Mouse (Mus musculus): ENCODE measurements around the gene Gjc3. TPM values are rescaled to one million over a fixed set of nuclear protein-coding genes. Genes with fewer than 3 reads are reported as not detected.
A peak's percentile ranks its signal among the peaks of the same experiment; 100 is the strongest.
"Not testable (repeated sequence)": the region's sequence is repeated elsewhere in the genome, so short reads cannot be mapped to it uniquely, and the experiment has no call there.

Gene Gjc3
- under 1 TPM; 0.26 to 0.42 TPM for total RNA-seq (2021)

DNA sequence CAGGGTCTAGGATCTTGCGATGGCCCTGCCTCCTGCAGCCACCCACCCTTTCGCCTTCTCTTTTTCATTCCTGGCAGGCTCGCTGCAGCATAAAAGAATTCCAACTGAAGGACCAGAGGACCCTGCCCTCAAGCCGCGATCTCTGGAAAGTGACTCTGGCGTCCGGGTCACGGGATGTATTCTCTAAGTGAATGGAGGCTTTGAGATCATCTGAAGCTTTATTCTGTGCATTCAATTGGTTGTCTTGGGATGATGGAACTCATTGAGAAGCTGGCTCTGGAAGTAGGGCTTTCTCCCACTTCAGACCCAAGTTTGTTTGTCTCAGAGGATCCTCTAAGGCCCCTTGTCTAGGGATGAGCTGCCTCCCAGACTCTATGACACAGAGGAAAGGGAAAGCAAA lies at the start of gene Gjc3:
TSS of gene Gjc3 (minus strand) at position 154 of the 400 bp plus-strand sequence.
- intact Hi-C loops (cut with DNase I): no loop called here

DNA sequence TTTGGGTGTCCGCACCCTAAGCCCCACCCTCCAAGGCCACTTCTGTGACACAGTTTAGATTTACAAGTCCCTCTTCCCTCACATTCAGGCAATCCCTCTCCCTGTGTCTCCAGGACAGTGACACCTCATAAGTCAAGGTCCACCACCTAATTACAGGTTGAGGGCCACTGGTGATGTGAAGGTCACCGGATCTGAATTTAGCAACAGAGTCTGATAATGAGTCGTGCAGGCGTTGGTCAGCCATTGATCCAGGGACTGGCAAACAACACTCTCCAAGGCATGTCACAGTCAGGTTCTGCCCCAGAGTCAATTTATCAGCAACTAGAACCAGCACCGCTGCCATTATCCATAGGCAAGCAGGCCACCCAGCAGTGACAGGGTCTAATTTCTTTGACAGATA lies 49.5 kb upstream of the Gjc3 start:
- no peak for DNase-seq (ENCODE audit: low spot score)
- intact Hi-C loops (cut with DNase I): no loop called here

More for the DNA sequence above, at the start of gene Gjc3:
- no peak for DNase-seq (ENCODE audit: low spot score)

DNA sequence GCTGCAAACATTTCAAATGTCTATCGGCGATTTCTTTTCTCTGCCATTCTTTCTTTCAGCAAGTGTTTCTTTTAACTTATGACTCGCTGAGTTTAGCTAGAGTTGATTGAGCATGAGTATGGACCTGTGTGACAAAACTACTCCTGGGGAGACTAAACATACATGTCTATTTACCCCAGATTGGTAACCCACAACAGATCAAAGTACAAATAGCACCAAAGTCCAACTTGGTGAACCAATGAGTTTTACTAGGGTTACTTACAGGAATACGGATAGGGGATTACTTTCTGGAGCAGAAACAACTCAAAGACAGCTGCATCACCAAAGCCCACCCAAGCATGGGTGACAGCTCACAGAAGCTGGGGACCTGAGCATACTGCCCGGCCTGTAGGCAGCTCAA lies 46.5 kb upstream of the Gjc3 start:
- no peak for DNase-seq (ENCODE audit: low spot score)
- intact Hi-C loops (cut with DNase I): no loop called here

DNA sequence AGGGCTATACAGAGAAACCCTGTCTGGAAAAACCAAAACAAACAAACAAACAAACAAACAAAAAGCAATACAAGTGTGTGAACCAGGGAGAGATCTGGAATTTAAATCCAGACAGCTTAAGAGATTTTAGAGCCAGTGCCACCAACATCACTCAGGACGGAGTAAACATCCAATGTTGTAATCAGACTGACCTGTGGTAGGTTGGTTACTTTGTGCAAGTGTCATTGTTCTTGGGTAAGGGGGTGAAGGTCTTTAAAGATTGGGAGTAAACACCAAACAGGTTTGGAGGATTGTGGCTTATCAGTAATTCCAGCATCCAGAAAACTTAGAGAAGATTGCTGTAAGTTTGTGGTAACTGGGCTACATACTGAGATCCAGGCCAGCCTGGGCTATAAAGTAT lies 23.5 kb upstream of the Gjc3 start:
- no peak for DNase-seq (ENCODE audit: low spot score)
- intact Hi-C loops (cut with DNase I): no loop called here

DNA sequence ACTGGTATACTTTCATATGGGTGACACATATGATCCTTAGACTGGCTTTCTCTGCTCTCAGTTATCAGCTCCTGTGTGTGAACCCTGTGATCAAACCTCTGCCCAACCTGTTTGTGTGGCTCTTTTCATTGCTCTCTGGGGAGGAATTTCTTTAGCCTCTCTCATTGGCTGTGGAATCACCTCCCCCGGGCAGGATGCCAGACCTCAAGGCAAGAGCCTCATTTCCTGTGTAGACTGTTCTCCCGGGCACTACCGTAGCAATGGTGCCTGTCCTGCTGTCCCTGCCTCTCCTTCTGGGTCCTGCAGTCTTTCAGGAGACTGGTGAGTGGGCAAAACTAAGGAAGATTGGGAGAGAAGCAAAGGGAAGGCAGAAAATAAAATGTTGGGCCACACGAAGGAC lies 18.4 kb upstream of the Gjc3 start, which contains the start of gene Azgp1:
TSS of gene Azgp1 (plus strand) at position 221 of the 400 bp plus-strand sequence.
- no peak for DNase-seq (ENCODE audit: low spot score)
- intact Hi-C loops (cut with DNase I): no loop called here

DNA sequence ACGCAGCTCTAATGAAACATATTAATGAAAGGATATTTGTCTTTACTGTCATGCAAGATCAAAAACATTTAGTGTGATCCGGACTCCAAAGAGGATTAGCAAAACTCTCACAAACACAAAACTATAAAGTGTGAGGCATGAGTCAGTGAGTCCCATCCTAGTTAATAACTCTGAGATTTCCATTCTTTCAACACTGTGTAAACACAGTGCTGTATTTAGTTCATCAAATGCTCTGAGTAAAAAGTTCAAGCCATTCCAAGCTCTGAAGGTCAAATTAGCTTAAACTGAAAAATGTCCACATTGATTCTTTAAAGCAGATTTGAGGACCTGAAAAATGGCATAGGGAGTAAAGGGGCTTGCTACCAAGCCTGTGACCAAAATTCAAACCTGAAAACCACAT lies 16.2 kb upstream of the Gjc3 start:
- intact Hi-C loops (cut with DNase I): no loop called here
- DNase-seq (ENCODE audit: low spot score): no peak

DNA sequence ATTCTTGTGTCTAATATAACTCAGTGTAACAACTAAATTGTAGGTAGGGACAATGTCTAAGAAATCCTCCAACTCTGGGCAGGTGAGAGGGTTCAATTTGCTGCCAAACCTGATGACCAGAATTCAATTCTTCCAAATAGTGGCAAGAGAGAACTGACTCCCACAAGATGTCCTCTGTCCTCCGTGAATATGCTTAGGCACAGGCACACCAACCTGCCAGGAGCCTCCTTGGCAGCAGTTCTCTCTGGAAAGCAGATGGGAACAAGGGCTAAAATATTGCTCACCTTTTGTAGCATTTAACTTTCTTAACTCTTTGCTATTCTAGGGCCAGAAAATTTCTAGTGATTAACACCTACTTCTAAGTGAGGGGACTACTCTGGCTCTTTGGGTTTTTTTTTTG lies 14.4 kb upstream of the Gjc3 start:
- DNase-seq (ENCODE audit: low spot score): no peak
- intact Hi-C loops (cut with DNase I): no loop called here

DNA sequence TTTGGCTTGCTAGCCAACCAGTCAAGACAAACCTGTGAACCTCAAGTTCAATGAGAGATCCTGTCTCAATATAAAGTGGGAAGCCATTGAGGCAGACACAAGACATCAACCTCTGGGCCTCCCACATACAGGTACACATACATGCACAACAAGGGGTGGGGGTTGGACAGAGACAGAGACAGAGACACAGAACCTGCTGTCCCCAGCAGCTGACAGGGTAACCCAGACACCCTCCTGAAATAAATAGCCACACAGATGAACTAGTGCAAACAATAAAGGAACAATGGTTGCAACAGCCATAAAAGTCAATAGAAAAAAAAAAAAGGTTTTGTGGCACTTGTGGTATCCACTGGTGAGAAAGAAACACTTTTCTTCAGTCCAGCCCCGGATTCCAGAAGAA lies 12.5 kb upstream of the Gjc3 start:
- DNase-seq (ENCODE audit: low spot score): no peak

DNA sequence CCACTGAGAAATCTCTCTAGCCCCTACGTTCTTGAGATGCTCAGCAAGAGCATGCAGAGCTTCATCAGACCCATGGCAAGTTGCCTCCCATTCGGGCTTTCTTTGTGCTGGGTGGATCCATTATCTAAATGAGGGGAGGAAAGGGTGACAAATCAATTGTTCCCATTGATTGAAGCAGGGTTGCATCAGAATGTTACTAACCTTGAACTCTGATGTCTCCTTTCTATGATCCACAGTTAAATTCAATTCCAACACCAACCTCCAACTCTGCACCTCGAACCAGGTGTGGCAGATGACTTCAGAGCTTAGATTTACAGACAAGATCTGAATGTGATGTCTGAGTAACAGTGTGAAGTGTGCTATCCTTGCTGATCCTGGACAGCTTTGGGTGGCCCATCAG lies 11.8 kb upstream of the Gjc3 start:
- intact Hi-C loops (cut with DNase I): loop anchor here (5.0 kb wide), 1 partner anchor 182 kb away; no protein-coding TSS in a partner anchor

More for the DNA sequence above, 12.5 kb upstream of the Gjc3 start:
- intact Hi-C loops (cut with DNase I): no loop called here

DNA sequence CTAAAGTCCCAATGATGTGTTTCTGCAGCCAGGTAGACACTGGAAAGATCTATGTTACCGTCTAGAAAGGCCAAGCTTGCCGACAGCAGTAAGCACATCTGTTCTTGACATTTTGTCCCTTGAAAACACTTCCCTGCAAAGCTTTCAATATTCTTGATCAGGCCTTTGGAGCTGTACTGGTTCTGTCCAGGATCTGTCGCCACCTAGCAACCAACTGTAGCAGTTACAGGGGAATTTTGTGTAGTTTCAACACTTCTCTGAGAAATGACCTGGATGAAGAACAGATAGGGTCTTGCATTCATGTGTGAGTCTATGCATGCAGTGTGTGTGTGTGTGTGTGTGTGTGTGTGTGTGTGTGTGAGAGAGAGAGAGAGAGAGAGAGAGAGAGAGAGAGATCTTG lies 10.8 kb upstream of the Gjc3 start:
- intact Hi-C loops (cut with DNase I): loop anchor here (5.0 kb wide), 1 partner anchor 181 kb away; no protein-coding TSS in a partner anchor
- no peak for DNase-seq (ENCODE audit: low spot score)

More for the DNA sequence above, 11.8 kb upstream of the Gjc3 start:
- DNase-seq (ENCODE audit: low spot score): no peak

DNA sequence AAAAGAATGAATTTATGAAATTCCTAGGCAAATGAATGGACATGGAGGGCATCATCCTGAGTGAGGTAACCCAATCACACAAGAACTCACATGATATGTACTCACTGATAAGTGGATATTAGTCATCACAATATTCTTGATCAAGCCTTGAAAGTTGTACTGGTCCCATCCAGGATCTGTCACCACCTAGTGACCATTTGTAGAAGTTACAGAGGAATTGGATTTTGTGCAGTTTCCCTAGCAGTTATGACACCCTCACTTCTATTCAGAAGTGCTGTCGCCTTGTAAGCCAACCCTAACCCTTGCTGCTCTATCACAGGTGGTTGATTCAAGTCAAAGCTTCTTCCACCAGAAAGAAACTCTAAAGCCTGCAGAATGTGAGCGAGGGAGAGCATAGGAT lies 10.3 kb upstream of the Gjc3 start:
- intact Hi-C loops (cut with DNase I): loop anchor here (5.0 kb wide), 1 partner anchor 181 kb away; no protein-coding TSS in a partner anchor
- no peak for DNase-seq (ENCODE audit: low spot score)

DNA sequence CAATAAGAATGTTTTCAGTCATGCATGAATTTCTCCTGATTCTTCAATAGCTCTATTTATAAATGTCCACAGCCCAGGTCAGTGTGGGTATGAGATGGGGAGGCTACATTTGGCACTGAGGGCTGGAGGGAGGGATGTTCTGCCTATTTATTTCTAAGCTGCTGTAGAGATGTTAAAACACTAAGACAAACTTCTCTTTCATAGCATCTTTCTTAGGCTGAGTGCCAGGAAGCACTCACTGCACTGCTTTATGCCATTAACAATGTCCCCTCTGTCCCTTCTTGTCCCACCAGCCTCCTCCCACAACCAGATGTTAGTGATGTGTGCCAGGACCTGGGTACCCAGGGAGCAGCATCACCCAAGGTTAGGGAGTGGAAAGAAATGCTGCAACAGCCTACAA lies 3.6 kb upstream of the Gjc3 start:
- intact Hi-C loops (cut with DNase I): no loop called here
- no peak for DNase-seq (ENCODE audit: low spot score)

DNA sequence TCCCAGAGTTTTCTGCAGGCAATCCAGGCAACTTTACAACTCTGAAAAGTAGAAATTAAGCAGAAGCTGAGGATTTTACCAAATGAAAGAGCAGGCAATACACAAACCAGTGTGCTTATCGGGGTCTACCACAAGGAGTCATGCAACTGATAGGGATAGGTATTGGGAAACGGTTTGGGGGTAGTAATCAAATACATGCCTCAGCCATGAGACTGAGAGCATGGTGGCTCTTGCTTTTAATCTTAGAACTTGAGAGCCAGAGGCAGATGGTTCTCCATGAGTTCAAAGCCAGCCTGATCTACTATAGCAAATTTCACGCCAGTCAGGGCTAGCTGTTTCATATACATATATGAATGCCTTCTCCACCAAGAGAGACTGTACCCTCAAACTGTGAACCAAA lies 6.5 kb downstream of the Gjc3 start:
- intact Hi-C loops (cut with DNase I): no loop called here

DNA sequence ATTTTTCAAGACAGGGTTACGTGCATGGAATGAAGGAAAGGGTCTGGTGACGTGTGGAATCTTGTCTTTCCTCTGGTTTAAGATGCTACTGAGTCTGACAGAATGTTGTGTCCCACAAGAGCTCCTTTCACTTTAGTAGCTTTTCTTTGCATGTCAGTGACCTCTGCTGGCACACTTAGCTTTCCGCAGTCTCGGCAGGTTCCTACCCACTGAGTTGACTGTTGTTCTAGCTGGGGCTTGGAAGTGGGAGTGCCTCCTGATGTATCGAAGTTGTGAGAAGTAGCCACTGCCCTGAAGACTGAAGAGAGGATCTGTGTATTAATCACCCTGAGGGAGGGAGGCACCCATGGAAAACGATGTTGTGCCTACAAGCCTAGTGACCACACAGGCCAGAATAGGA lies 11.7 kb downstream of the Gjc3 start:
- intact Hi-C loops (cut with DNase I): loop anchor here (2.0 kb wide), 1 partner anchor 54 kb away; no protein-coding TSS in a partner anchor
- no peak for DNase-seq (ENCODE audit: low spot score)

More for the DNA sequence above, 6.5 kb downstream of the Gjc3 start:
- no peak for DNase-seq (ENCODE audit: low spot score)

DNA sequence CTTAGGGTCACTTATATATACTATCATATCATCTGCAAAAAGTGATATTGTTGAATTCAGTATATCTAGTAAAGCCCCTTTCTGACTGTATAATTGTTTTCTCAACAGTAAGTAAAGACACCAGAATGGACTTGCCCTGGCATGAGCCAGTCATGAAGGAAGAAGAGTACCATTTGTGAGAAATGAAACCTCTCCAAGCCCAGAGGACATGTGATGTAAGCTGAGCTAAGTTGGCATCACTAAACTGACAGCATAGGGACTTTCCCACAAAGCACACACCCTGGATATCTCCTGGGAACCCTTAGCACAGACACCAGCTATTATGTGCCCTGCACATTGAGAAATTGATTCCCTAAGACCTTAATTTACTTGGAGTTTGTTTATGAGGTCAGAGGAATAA lies 15.6 kb downstream of the Gjc3 start:
- intact Hi-C loops (cut with DNase I): no loop called here
- no peak for DNase-seq (ENCODE audit: low spot score)

DNA sequence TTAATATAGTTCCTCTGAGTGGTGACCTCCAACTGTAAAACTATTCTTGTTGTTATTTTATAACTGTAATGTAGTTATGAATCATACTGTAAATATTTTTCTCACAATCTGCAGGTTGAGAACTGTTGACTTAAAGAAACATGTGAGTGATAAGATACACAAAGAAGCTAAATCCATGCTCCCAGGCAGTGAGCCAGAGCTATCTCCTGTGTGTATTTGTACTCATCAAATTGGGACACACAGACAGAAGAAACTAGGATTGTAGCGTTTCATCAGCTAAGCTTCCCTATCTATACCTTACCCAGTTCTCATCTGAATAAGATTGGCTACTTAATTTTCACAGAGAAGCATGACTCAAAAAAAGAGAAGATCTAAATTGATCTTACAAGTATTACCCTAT lies 19.8 kb downstream of the Gjc3 start:
- intact Hi-C loops (cut with DNase I): no loop called here
- DNase-seq (ENCODE audit: low spot score): no peak

DNA sequence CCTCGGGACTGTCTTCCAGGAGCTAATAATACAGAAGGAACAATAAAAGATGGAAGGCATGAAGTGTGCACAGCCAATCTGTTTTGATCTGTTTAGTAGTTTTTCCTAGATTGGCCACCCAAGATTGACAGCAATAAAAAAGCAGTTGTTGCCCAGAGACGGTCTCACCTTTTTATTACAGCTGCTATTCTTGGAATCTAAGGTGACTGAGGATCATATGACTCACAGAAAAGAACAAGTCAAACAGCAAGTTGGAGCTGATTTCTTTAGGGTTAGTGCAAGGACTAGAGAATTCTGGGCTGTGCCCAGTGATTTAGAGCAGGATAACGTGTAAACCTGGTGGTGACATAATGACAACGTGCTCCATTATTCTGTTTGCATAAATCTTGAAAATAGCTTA lies 21.9 kb downstream of the Gjc3 start:
- no peak for DNase-seq (ENCODE audit: low spot score)
- intact Hi-C loops (cut with DNase I): no loop called here

DNA sequence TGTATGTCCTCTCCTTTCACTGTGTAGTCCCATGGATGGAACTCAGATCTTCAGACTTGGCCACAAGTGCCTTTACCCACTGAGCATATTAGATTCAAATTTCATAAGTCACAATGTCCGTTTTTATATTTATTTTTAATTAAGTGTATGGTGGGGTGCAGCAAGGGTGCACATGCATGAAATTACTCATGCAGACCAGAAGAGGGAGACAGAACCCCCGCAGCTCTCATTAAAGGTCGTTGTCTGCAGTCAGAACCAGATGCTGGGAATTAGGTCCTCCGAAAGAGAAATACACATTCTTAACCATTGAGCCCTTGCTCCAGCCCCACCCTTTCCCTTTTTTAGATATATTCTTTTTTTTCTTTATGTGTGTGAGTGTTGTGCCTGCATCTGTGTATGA lies 25.7 kb downstream of the Gjc3 start:
- intact Hi-C loops (cut with DNase I): no loop called here
- DNase-seq (ENCODE audit: low spot score): no peak

DNA sequence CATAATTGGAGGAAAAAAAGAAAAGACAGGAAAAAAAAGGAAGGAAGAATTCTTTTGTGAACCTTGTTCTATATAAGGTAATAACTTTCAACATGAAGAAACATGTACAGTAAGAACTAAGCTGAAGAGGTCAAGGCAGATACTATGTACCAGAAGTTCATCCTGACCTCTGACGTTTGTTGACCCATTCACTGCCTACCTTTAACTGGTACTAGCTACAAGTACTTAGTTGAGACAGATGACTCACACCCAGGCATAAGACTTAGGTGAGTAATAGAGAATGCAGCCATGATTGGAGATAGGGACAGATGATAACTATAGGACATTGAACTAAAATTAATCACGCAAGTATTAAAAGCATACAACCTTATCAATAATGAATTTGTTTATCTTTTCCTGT lies 26.4 kb downstream of the Gjc3 start:
- intact Hi-C loops (cut with DNase I): no loop called here

DNA sequence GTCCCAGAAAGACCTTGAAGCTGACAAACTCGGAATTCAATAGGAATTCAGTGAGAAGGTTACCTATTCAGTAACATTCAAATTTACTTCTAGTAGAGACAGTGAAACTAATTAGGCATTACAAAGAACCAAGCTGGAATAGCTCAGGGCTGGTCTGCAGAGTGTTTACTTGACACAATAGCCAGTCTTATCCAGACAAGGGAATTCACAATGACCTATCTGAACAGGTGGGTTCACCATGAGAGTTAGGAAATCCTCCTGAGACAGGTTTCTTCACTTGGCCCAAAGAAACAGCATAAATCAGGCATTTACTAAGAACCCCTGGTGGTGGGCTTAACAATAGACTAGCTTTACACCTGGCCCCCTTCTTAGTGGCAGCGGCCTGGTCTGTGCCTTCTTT lies 29.0 kb downstream of the Gjc3 start:
- DNase-seq (ENCODE audit: low spot score); intact Hi-C loops (cut with DNase I): not testable (repeated sequence)

More for the DNA sequence above, 26.4 kb downstream of the Gjc3 start:
- no peak for DNase-seq (ENCODE audit: low spot score)

DNA sequence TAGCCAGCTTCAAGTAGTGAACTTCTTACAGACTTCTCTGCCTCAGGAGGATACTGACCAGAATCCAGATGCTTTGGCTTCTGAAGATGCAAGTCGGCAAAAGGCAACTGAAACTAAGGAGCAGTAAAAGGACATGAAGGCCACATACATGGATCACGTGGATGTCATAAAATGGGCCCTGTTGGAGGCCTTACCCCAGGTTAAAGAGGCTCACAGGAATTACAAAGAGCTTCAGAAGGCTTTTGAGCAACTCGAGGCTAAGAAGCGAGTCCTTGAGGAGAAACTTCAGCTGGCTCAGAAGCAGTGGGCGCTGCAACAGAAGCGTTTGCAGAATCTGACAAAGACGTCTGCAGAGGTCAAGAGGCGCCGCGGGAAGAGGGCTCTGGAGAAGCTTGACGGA lies 34.5 kb downstream of the Gjc3 start:
- intact Hi-C loops (cut with DNase I): no loop called here
- DNase-seq (ENCODE audit: low spot score): no peak

DNA sequence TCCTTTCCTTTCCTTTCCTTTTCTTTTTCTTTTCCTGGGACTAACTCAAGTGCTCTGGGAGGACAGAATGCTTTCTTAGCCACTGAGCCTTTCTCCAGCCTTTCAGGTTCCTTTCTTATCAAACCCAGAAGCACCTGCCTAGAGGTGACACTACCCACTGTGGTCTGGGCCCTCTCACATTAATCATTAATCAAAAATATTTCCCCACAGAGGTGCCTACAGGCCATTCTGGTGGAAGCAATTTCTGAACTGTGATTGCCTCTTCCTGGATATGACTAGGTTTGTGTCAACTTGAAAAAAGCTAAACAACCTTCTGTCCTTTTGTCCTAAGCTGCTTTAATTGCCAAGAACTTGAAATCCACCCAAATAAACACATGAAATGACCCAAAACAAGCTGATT lies 40.7 kb downstream of the Gjc3 start:
- intact Hi-C loops (cut with DNase I): no loop called here
- no peak for DNase-seq (ENCODE audit: low spot score)

DNA sequence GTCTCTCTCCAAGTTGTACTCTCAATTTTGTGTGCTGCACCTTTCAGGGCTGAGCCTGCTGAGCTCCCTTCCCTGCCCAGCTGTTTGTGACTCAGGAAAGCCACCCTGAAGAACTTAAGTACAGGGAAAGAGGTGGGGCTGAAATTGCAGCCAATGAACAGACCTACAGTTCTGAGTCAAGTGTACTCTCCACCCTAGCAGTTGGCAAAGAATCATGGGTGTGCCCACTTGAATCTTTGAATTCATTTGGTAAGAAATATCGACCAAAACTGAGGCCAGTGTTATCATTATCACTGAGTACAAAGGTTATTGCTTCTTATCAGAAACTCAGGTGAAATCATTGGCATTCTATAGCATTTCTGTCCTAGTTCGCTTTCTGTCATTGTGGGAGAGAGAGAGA lies 41.4 kb downstream of the Gjc3 start, which contains the start of gene Cyp3a13:
TSS of gene Cyp3a13 (minus strand) at position 88 of the 400 bp plus-strand sequence.
- intact Hi-C loops (cut with DNase I): no loop called here
- peak; percentile 1 for DNase-seq (ENCODE audit: low spot score)
